Mouse (Mus musculus): Measurements from ENCODE around the gene Prkn. TPM values are rescaled to one million over a fixed set of nuclear protein-coding genes. Genes with fewer than 3 reads are reported as not detected.

Gene Prkn
- polyA plus RNA-seq, 1 experiment from 2014 or later, result 1.6 TPM

GRCm38 (mm10) chr17:11383364-11383962 is 543.3 kb downstream of the Prkn start:
- 87% methylated on average over 8 of the region's 8 CpGs for WGBS
- H3K4me3 ChIP-seq, result no peak overlapping the region
- no peak for ATAC-seq
- H3K27ac ChIP-seq, result no peak overlapping the region
- no peaks in the 10 kb centered on the region for H3K27me3 ChIP-seq
- H3K9ac ChIP-seq, result no peak overlapping the region
- no peaks in the 10 kb centered on the region for H3K4me1 ChIP-seq
- no peaks in the 10 kb centered on the region for H3K36me3 ChIP-seq (ENCODE audit: poor library complexity, severe bottlenecking)
- H3K4me2 ChIP-seq, result no peak overlapping the region
- no peaks in the 10 kb centered on the region for H3K9me3 ChIP-seq (replicated peaks)

DNA sequence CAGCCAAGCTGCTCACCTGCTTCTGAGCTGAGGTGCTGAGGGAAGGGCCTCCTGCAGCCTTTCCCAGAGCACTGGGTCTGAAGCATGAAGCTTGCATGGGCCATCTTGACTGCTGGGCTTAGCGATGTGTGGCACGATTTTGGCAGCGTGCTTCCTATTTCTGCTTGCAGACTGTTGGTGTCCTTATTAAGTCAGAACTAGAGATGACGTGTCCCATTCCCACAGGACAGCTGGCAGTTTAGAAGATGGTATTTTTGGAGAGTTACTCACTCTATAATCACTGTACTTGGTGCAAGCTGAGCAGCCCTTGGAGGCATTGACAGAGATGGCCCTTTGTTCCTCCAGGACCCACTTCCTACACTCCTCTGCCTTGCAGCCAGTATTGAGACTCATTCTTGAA is 545.1 kb downstream of the Prkn start:
- Histone ChIP-seq H3K4me3 (no peak overlapping the region), H3K27ac (no peak overlapping the region), H3K4me1 (no peaks in the 10 kb centered on the region), H3K9me3 (replicated peaks) (no peaks in the 10 kb centered on the region), H3K36me3 (ENCODE audit: poor library complexity, severe bottlenecking) (no peaks in the 10 kb centered on the region), H3K9ac (no peak overlapping the region), H3K4me2 (no peak overlapping the region), H3K27me3 (no peaks in the 10 kb centered on the region)
- 95% methylated on average over 4 of the region's 4 CpGs for WGBS
- no peak for ATAC-seq

- no peaks in the 10 kb centered on the region for H3K27me3 ChIP-seq
- no peak overlapping the region for H3K4me3 ChIP-seq
- WGBS, result 64% methylated on average over 11 of the region's 11 CpGs
- no peak overlapping the region for H3K4me2 ChIP-seq
- no peak overlapping the region for H3K27ac ChIP-seq
- H3K4me1 ChIP-seq, result peaks cover 3% of the 10 kb centered on the region; the same call in 1 of the 2 replicates
- H3K9me3 ChIP-seq (replicated peaks), result no peaks in the 10 kb centered on the region
- no peak for ATAC-seq
- H3K9ac ChIP-seq, result no peak overlapping the region
- H3K36me3 ChIP-seq (ENCODE audit: poor library complexity, severe bottlenecking), result no peaks in the 10 kb centered on the region
Observed at GRCm38 (mm10) chr17:11392622-11393294, 552.6 kb downstream of the Prkn start.

- H3K27me3 ChIP-seq, result no peaks in the 10 kb centered on the region
- H3K27ac ChIP-seq, result no peak overlapping the region
- ATAC-seq, result no peak
- H3K4me1 ChIP-seq, result peaks cover 3% of the 10 kb centered on the region; the same call in 1 of the 2 replicates
- H3K36me3 ChIP-seq (ENCODE audit: poor library complexity, severe bottlenecking), result no peaks in the 10 kb centered on the region
- H3K9me3 ChIP-seq (replicated peaks), result no peaks in the 10 kb centered on the region
- H3K4me2 ChIP-seq, result no peak overlapping the region
- no peak overlapping the region for H3K4me3 ChIP-seq
- WGBS, result 91% methylated on average over 6 of the region's 6 CpGs
- H3K9ac ChIP-seq, result no peak overlapping the region
Observed at GRCm38 (mm10) chr17:11394607-11395006, 554.4 kb downstream of the Prkn start.

- Histone ChIP-seq H3K9ac (no peak overlapping the region), H3K36me3 (ENCODE audit: poor library complexity, severe bottlenecking) (no peaks in the 10 kb centered on the region), H3K27me3 (no peaks in the 10 kb centered on the region), H3K4me2 (no peak overlapping the region), H3K27ac (no peak overlapping the region), H3K4me1 (peaks cover 3% of the 10 kb centered on the region; the same call in 1 of the 2 replicates), H3K4me3 (no peak overlapping the region), H3K9me3 (replicated peaks) (no peaks in the 10 kb centered on the region)
- 81% methylated on average over 4 of the region's 4 CpGs for WGBS
- no peak for ATAC-seq
Observed at GRCm38 (mm10) chr17:11397678-11398077, 557.5 kb downstream of the Prkn start.

DNA sequence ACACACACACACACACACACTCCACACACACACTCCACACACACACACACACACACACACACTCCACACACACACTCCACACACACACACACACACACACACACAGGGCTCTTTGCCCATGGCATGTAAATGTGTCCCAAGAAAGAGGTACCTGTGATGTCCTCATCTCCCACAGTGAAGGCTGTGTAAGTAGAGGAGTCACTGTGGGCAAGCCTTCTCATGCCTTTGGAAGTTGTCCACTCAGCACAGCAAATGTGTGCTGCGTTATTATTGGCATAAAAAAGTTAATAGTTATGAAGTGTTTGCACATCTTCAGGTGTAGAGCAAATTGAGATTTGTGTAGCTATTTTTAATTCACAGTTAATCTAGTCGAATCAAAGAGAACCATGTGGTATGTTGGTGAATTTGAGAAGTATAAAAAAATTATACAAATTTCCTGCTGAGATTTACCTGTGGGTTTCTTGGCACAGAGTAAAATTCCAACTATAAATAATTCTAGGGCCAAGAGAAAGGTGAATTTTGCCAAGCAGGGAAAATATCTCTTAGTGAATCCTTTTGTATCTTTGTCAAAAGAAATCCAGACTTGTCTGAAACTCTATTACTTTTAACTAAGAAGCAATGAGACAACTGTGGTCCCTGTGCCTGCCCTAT is 562.2 kb downstream of the Prkn start:
- no peak overlapping the region for H3K9ac ChIP-seq
- H3K9me3 ChIP-seq (replicated peaks), result no peaks in the 10 kb centered on the region
- no peak for ATAC-seq
- H3K36me3 ChIP-seq (ENCODE audit: poor library complexity, severe bottlenecking), result no peaks in the 10 kb centered on the region
- no peak overlapping the region for H3K27ac ChIP-seq
- no peak overlapping the region for H3K4me3 ChIP-seq
- H3K4me2 ChIP-seq, result no peak overlapping the region
- WGBS, result 91% methylated on average over 2 of the region's 2 CpGs
- H3K27me3 ChIP-seq, result no peaks in the 10 kb centered on the region
- H3K4me1 ChIP-seq, result no peaks in the 10 kb centered on the region

DNA sequence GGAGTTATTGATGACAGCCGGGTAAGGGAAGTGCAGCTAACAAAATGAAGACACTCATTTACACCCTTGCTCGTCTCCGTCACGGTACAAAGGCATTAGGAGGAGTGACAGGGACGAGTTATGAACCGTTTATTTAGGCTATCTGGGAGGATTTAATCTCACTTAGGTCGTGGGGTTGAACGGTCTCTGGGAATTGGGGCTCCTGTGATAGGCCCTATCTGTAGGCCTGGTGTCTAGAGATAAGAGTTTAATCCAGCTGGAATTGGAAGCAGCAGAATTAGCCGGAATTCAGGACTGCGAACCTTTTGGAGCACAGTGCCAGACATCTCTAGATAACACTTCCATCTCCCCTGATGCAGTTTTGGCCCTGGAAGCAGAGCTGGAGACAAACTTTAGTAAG is 571.2 kb downstream of the Prkn start:
- Histone ChIP-seq H3K27me3 (no peaks in the 10 kb centered on the region), H3K4me3 (no peak overlapping the region), H3K9me3 (replicated peaks) (no peaks in the 10 kb centered on the region), H3K27ac (no peak overlapping the region), H3K4me1 (no peaks in the 10 kb centered on the region), H3K36me3 (ENCODE audit: poor library complexity, severe bottlenecking) (no peaks in the 10 kb centered on the region), H3K9ac (no peak overlapping the region), H3K4me2 (no peak overlapping the region)
- 85% methylated on average over 10 of the region's 10 CpGs for WGBS
- ATAC-seq, result no peak

DNA sequence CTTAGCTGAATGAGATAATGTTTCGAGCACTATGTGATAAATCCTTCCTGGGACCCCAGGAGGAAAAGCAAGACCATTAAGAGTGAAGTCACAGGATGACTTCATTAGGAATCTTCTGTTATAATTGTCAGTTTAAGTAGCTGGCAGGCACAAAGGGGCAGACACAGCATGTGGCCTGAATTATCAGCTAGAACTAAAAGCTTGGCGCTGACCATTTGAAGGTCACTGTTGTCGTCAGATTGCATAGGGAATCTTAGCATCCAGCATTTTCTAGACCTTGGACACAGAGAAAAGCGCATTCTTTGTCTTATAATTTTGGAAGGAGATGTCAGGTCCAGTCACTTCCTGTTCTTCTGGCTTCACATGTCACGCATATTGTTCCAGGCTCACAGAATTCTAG is 573.5 kb downstream of the Prkn start:
- H3K4me1 ChIP-seq, result no peaks in the 10 kb centered on the region
- 60% methylated on average over 5 of the region's 5 CpGs for WGBS
- H3K4me2 ChIP-seq, result no peak overlapping the region
- H3K27me3 ChIP-seq, result no peaks in the 10 kb centered on the region
- H3K36me3 ChIP-seq (ENCODE audit: poor library complexity, severe bottlenecking), result no peaks in the 10 kb centered on the region
- H3K9me3 ChIP-seq (replicated peaks), result no peaks in the 10 kb centered on the region
- no peak overlapping the region for H3K9ac ChIP-seq
- H3K4me3 ChIP-seq, result no peak overlapping the region
- no peak overlapping the region for H3K27ac ChIP-seq
- ATAC-seq, result no peak

GRCm38 (mm10) chr17:11414288-11414687 is 574.1 kb downstream of the Prkn start:
- H3K9ac ChIP-seq, result no peak overlapping the region
- H3K27ac ChIP-seq, result no peak overlapping the region
- no peaks in the 10 kb centered on the region for H3K36me3 ChIP-seq (ENCODE audit: poor library complexity, severe bottlenecking)
- H3K4me2 ChIP-seq, result no peak overlapping the region
- no peaks in the 10 kb centered on the region for H3K27me3 ChIP-seq
- H3K4me3 ChIP-seq, result no peak overlapping the region
- no peaks in the 10 kb centered on the region for H3K9me3 ChIP-seq (replicated peaks)
- ATAC-seq, result no peak
- 78% methylated on average over 4 of the region's 4 CpGs for WGBS
- H3K4me1 ChIP-seq, result no peaks in the 10 kb centered on the region

DNA sequence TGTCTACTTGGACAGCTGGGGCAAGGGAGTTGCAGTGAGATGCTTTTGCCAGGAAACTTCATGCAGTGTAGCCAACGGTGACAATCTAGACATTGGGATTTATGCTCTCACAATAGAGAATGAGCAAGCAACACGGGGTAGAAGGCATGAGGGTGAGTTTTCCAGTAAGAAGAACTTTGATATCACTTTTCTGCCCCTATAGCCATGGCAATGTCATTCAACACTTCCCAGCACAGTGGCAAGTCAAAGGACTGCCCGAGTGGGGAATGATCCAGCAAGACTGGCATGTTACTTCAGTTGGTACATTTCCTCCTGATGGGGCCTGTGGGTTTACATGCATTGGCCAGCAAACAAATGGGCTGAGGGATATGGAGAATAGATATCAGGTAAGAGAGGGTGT is 577.0 kb downstream of the Prkn start:
- WGBS, result 82% methylated on average over 3 of the region's 3 CpGs

GRCm38 (mm10) chr17:11419484-11419883 is 579.3 kb downstream of the Prkn start:
- ATAC-seq, result no peak
- 95% methylated on average over 3 of the region's 3 CpGs for WGBS
- no peak overlapping the region for H3K9ac ChIP-seq

More for the DNA sequence above, 577.0 kb downstream of the Prkn start:
- H3K27me3 ChIP-seq, result no peaks in the 10 kb centered on the region
- H3K4me1 ChIP-seq, result no peaks in the 10 kb centered on the region
- no peak overlapping the region for H3K27ac ChIP-seq
- no peak for ATAC-seq
- no peak overlapping the region for H3K4me3 ChIP-seq
- no peak overlapping the region for H3K4me2 ChIP-seq
- H3K9me3 ChIP-seq (replicated peaks), result no peaks in the 10 kb centered on the region
- H3K36me3 ChIP-seq (ENCODE audit: poor library complexity, severe bottlenecking), result no peaks in the 10 kb centered on the region
- H3K9ac ChIP-seq, result no peak overlapping the region

GRCm38 (mm10) chr17:11420839-11421238 is 580.7 kb downstream of the Prkn start:
- Histone ChIP-seq H3K27ac (no peak overlapping the region), H3K36me3 (ENCODE audit: poor library complexity, severe bottlenecking) (no peaks in the 10 kb centered on the region), H3K9me3 (replicated peaks) (no peaks in the 10 kb centered on the region), H3K4me2 (no peak overlapping the region), H3K27me3 (no peaks in the 10 kb centered on the region), H3K9ac (no peak overlapping the region), H3K4me1 (no peaks in the 10 kb centered on the region), H3K4me3 (no peak overlapping the region)
- WGBS, result 85% methylated on average over 6 of the region's 6 CpGs
- ATAC-seq, result no peak

More at GRCm38 (mm10) chr17:11419484-11419883, 579.3 kb downstream of the Prkn start:
- no peak overlapping the region for H3K4me3 ChIP-seq
- H3K4me1 ChIP-seq, result no peaks in the 10 kb centered on the region
- H3K27me3 ChIP-seq, result no peaks in the 10 kb centered on the region
- H3K9me3 ChIP-seq (replicated peaks), result no peaks in the 10 kb centered on the region
- H3K4me2 ChIP-seq, result no peak overlapping the region
- no peak overlapping the region for H3K27ac ChIP-seq
- H3K36me3 ChIP-seq (ENCODE audit: poor library complexity, severe bottlenecking), result no peaks in the 10 kb centered on the region

Data from forebrain, embryonic 13.5 days (tissue).